Mouse (Mus musculus) c-Kit-positive CD71-negative TER-119-negative erythroid progenitor cells, embryonic 14.5 days (primary cell): ENCODE measurements around the gene Slc37a3.

Experiments used
- DNase-seq: peaks from one replicate; pipeline ENCODE4 v3.0.0-alpha.2; 2013; ENCODE audit warnings: low read depth

The Slc37a3 gene

DNA sequence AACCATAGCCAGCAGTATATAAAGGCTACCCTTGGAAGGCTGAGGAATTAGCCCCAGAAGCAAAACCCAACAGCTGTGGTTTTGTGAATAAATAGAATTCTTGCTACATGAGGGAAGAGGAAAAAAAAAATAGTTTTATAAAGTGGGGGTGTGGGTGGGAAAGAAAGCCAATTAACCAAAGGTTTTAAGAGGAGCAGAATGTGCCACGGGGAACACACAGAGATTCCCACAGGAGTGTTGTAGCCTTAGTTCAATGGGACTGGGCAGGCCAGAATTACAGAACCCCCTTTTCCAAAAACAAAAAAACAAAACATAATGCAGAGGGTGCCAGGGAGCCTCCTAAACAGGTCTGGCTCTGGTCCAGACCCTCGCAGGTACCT is 58.9 kb downstream of the Slc37a3 start:
- no peak for DNase-seq

DNA sequence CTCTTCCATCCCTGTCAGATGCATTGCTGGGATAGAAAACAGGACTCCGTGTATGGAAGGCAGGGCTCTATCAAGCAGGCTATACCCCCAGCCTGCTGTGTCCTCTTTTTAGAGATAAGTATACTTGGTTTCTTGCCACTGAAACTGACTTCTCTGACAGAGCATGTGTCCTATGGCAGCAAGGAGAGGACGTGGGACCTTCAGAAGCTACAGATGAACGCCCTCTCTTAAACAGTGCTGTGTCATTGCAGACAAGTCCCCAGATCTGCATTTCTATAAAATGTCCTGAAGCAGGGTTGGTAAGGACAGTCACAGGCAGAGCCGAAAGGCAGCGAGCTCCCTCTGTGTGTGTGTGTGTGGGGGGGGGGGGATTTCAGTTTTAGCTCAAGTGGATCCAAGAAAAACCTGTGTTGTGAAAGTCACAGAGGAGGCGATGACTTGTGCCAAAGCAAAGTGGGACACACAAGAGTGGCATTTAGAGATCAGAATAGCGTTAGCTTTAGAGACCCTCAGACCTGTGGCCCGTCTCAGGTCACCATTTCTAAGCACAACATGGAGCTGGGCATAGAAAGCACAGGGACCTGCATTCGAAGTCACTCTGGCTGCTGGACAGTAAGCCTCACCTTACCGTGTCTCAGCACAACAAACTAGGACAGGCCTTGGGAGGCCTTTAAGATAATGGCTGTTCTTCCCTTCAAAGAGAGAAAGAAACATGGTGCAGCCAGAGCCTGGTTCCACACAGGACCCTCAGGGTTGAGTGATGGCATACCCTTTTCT is 59.4 kb downstream of the Slc37a3 start:
- no peak for DNase-seq

DNA sequence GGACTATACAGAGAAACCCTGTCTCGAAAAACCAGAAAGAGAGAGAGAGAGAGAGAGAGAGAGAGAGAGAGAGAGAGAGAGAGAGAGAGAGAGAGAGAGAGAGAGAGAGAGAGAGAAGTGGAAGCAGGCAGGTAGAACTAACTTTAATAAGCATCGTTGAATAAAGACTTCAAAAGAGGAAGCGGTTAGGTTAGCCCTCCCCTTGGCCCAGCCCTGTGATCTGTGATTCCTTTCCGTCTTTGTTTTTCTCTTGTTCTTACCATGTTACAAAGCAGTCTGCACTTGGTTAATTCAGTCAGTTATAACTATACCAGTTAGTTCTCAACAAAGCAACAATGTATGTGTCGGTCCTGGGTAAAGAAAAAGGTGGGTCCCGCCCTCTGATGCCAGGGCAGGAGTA is 61.4 kb downstream of the Slc37a3 start:
- no peak for DNase-seq

DNA sequence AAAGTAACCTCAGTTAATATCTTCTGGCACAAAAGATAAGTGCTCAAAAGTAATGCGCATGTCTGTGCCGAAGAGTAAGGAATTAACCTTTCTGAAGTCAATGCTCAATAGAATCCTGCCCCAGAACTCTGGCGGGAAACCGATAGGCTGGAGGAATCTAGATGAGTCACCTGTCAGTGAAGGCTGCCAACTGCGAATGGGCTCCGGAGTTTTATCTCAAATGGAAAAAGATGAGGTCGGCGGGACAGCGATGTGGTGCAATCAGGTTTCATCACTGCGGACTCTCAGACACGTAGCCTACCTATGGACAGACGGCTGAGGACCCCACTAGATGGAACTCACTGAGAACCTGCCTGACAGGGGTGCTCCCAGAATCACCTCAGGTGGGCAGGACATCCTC is 63.0 kb downstream of the Slc37a3 start:
- no peak for DNase-seq

DNA sequence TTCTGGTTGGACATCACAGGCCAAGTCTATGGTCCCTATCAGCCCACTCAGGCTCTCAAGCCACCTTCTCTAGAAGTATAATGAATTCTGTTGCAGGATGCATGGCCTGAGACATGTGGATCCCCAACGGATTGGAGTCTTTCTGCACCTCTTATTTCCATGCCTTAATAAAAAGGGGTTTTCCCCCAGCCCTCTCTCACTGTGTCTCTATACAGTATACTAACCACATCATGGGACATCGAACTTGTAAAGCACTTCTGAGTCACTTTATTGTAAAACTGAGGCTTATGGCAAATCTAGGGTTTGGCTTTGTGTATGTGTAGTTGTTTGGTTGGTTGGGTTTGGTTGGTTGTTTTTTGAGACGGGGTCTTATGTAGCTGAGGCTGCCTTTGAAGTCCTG is 65.7 kb downstream of the Slc37a3 start:
- DNase-seq = no peak

DNA sequence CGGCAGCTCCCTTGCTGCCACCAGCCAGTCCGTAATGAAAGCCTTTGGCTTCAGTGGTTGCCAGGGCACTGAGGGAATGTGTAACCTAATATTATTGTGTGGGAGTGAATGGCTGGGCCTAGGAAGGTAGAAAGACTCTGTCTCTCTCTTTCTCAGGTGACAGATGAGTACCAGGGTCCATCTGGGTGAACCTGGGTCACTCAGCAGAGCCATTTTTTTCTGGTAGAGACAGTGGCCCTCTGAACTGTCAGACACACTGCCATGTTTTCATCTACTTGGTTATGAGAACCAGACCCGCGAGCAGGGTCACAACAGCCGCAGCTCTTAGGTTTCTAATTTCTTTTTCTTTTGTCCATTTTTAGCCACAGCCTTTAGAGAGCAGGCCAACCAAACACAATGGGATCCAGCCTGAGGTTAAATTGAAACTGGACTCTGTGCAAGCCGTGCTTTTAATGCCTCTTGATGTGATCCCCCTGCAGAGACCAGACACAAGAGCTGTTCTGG is 73.1 kb downstream of the Slc37a3 start:
- DNase-seq = no peak

DNA sequence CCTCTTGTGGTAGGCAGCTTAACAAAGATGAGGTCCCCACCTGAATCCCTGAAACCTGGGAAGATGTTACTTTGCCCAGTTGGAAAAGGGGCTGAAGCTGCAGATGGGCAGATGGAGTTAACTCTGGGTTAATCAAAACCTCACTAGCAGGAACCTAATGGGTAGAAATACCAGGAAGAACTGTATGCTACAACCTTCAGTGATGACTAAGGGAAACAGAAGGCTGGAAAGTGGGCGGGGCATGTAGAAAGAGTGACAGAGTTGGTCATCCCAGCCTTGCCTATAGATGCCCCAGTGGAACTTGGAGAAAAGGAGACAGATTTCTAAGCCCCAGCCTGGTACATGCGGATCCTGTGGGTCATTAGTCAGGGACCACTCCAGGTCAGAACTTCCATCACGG is 76.0 kb downstream of the Slc37a3 start:
- DNase-seq = peak; percentile 34

DNA sequence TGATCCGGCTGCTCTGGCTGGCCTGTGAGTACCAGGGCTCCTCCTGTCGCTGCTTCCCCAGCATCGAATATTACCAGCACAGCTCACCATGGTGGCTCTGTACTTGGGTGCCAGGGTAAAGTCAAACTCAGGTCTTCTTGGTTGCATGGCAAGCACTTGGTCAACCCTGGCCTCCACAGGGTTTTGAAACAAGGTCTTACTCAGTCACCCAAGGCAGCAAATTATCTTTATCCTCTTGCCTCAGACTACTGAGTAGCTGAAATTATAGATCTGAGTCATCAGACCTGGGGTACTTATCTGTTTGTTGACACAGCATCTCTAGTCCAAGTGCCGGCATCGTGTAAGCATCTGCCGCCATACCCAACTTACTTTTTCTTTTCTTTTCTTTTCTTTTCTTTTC is 80.4 kb downstream of the Slc37a3 start:
- no peak for DNase-seq

DNA sequence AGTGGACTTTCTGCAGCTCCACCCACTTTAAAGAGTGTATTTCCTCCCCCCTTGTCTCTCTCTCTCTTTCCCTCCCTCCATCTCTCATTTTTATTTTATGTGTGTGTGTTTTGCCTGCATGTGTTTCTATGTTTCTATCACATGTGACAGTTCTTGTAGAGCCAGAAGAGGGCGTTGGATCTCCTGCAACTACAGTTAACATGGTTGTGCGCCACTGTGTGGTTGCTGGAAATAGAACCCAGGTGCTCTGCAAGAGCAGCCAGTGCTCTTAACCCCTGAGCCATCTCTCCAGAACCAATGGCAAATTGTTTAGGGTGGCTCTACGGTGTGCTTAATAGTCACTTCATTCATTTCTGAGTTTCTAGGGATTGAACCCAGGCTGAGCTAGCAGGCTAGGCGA is 81.0 kb downstream of the Slc37a3 start:
- DNase-seq = no peak

DNA sequence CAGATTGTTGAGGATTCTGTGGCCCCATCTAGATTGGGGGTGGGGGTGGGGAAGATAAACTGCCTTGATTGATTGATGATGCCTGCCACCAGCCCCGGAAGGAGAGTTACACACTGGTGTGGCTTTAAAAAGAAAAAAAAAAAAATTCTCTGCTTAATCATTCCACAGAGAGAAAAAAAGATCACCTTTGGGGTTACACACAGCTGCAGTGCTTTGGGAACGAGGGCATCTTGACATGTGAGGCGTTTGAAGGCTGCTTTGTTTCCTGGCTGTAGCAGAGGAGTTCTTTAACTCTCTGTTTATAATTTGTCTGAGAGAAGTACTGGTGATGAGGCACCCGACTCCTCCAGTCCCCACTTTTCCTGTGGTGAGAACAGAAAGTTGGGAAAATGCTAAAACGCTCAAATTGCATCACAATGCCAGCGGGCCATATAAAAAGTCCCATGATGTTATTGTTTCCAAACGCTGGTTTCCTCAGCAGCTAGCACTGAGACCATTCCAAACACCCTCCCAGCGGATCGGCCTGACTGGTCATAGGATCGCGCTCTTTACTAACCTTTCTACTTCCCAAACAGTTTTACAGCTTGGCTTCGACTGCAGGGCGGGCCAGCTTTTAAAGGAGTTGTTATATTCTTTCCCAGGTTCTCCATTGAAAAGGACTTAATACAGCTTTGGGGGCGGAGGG is 81.6 kb downstream of the Slc37a3 start:
- DNase-seq = no peak

DNA sequence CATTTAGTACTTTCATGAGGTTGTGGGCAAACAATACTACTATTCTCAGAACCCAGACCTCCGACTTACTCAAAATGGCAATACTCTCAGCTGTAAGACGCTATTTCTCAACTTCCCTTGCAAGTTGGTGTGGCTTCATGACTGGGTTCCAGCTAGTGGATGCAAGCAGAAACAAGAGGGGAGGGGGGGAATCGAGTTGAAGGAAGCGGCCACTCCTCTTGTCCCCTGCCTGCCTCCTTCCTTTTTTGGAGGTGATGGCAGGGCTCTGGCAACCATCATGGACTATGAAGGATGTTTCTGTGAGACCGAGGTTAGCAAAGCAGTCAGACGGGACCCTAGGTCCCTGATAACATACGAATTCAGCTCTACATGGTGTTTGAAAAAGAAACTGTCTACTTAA is 87.8 kb downstream of the Slc37a3 start:
- no peak for DNase-seq

DNA sequence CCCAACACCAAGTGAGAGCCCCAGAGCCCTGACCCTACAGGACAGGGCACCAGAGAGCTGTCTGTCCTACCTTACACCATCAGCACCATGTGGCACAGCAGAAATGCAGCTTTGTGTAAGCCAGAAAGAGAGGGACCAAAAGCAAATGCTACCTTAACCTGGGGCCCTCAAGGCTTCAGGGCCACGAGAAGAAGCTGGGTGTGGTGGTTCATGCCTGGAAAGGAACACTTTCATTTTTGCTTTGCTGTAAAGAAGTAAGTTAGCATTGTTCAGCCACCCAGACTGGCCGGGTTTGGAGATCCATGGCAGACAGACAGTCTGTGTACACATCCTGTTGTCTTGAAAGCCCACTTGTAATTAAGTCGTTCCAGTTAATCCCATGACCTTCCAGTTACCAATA is 89.7 kb downstream of the Slc37a3 start:
- DNase-seq = no peak

DNA sequence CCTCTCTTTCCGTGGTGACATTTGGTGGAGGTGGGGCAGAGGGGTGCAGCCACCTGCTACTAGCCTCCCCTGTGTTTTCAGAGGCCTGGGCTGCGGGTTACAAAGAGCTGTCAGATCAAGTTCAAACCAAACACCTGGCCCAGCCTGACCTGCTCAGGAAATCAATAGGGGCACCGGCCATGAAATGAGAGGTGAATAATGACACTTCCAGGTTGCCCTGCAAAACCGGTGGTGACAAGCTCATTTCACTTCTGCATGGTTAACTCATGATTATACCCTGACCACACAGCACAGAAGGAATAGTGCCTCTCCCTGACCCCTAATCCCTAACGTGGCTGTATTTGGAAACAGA is 90.8 kb downstream of the Slc37a3 start:
- DNase-seq = no peak

DNA sequence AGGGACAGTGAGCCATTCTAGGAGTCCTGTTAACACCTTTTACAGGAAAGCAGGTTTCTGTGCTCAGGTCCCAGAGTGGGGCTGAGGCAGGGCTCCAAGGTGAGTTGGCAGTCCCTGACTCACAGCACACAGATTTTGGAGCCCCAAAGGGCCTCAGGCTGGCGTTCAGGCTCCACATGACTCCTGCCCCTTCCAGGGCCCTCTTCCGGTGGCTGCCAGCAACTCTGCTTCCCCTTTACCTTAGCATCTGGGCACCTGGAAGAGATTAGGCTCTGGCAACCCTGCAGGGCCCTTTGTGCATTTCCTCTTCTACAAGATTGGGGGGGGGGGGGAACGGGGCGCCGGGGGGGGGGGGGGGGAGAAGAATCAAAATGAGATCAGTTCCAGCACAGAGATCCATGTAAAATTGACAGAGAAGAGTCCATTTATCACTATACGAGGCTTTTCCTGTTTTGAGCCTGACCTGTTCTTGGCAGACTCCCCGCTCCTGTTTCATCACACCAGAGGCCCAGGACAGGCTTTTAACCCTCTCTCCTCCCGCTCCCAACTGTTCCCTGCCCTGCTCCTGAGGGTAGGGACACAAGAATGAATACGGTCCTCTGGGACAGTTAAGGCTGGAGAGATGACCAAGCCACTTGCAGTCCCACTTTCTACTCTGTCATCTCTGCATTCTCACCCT is 91.3 kb downstream of the Slc37a3 start:
- DNase-seq = no peak

DNA sequence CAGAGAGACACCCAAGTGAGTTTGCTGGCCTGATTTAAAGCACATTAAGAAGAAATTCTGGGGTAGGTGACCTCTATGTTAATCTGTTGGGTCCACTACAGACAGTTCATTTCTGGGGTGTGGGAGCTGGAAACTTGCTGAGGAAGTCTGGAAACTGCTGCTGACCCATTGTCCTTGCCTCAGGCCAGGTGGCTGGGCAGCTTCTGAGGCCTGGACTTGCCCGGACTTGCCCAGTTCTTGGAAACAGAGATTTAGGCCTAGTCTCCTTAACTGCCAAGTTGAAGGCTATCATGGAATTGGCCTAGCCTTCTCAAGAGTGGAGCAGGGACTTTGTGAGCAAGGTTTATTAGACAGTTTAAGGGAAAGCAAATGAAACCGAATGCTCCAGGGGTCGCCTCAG is 92.6 kb downstream of the Slc37a3 start:
- DNase-seq = no peak
